Mouse (Mus musculus): ENCODE results near the gene Tbx21. TPM values are rescaled to one million over a fixed set of nuclear protein-coding genes. Genes with fewer than 3 reads are reported as not detected.

Tbx21 gene
- polyA plus RNA-seq, 1 experiment = 0.56 TPM

DNA sequence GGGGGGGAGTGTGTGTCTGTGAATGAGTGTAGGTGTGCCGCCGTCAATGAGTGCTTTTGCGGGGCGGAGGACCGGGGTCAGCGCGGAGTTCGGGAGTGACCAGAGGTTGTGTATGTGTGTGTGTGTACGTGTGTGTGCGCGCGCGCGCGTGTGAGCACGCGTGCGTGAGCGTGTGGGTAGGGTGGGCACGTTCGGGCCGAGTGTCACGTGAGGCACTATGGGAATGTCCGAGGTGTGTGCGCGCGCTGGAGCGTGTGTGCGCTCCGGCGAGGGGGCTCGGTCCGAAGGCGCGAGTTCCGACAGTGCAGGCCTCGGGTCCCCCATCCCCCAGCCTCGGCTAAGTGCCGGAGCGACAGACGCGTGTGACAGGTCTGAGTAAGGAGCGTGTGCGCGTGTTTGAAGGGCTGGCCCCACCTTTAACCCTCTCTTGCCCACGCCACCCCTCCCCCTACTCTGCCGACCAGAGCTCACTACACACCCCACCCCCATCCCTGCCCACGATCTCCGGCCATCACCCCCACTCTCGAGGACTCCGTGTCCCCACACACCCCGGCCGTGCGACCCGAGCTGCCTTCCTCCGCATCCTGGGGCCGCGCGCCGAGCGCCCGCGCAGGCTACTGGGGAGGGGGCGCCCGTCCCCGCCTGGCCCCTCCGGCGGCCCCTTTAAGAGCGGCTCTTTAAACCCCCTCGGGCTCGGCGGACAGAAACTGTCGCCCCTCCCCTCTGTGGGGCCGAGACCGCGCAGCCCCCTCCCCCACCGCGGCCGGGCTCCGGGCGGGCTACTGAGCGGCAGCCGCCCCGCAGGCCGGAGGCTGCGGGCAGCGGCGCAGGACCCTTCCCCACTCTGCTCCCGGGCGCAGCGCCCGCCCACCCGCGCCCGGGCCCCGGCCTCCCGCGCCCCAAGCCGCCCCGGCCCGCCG, 35.5 kb upstream of the Tbx21 start:
- DNase-seq = peak; percentile 65
- Histone ChIP-seq H3K36me3 (ENCODE audit: control insufficient read depth, insufficient read depth, low read length) (no peaks in the 10 kb centered on the region), H3K27me3 (replicated peaks; ENCODE audit: control insufficient read depth, insufficient read depth, low read length) (no peaks in the 10 kb centered on the region; the same call in 1 of the 2 replicates), H3K4me1 (ENCODE audit: control insufficient read depth, insufficient read depth, low read length) (no peaks in the 10 kb centered on the region), H3K4me3 (ENCODE audit: insufficient read depth, low read depth, low read length) (peak overlapping the region; percentile 77), H3K27ac (ENCODE audit: insufficient read depth, low read depth, low read length) (peak overlapping the region; percentile 83)
- WGBS = under 1% methylated on average over 86 of the region's 102 CpGs
- no peak for TF ChIP-seq POLR2A (IDR thresholded peaks at IDR 0.05; ENCODE audit: low read depth, low read length)
- no peak for TF ChIP-seq CTCF (conservative IDR thresholded peaks at IDR 0.05; ENCODE audit: insufficient read depth, insufficient read length, low read depth, low read length)

GRCm38 (mm10) chr11:97149995-97150410, 34.9 kb upstream of the Tbx21 start:
- WGBS = 7% methylated on average over 14 of the region's 14 CpGs
- no peaks in the 10 kb centered on the region; the same call in 1 of the 2 replicates for H3K27me3 ChIP-seq (replicated peaks; ENCODE audit: control insufficient read depth, insufficient read depth, low read length)
- peak overlapping the region; percentile 77 for H3K4me3 ChIP-seq (ENCODE audit: insufficient read depth, low read depth, low read length)
- H3K27ac ChIP-seq (ENCODE audit: insufficient read depth, low read depth, low read length) = peak overlapping the region; percentile 88
- TF ChIP-seq CTCF (conservative IDR thresholded peaks at IDR 0.05; ENCODE audit: insufficient read depth, insufficient read length, low read depth, low read length) = no peak
- TF ChIP-seq POLR2A (IDR thresholded peaks at IDR 0.05; ENCODE audit: low read depth, low read length) = no peak
- H3K36me3 ChIP-seq (ENCODE audit: control insufficient read depth, insufficient read depth, low read length) = no peaks in the 10 kb centered on the region
- no peaks in the 10 kb centered on the region for H3K4me1 ChIP-seq (ENCODE audit: control insufficient read depth, insufficient read depth, low read length)
- peak; percentile 92 for DNase-seq

- Histone ChIP-seq H3K27me3 (replicated peaks; ENCODE audit: control insufficient read depth, insufficient read depth, low read length) (no peaks in the 10 kb centered on the region; the same call in 1 of the 2 replicates), H3K36me3 (ENCODE audit: control insufficient read depth, insufficient read depth, low read length) (no peaks in the 10 kb centered on the region), H3K27ac (ENCODE audit: insufficient read depth, low read depth, low read length) (no peak overlapping the region), H3K4me3 (ENCODE audit: insufficient read depth, low read depth, low read length) (peak overlapping the region; percentile 57), H3K4me1 (ENCODE audit: control insufficient read depth, insufficient read depth, low read length) (no peaks in the 10 kb centered on the region)
- DNase-seq = no peak
- TF ChIP-seq POLR2A (IDR thresholded peaks at IDR 0.05; ENCODE audit: low read depth, low read length) = no peak
- TF ChIP-seq CTCF (conservative IDR thresholded peaks at IDR 0.05; ENCODE audit: insufficient read depth, insufficient read length, low read depth, low read length) = no peak
- 49% methylated on average over 9 of the region's 9 CpGs for WGBS
Observed at GRCm38 (mm10) chr11:97149026-97149425, 33.9 kb upstream of the Tbx21 start.

GRCm38 (mm10) chr11:97148591-97148990, 33.5 kb upstream of the Tbx21 start:
- TF ChIP-seq POLR2A (IDR thresholded peaks at IDR 0.05; ENCODE audit: low read depth, low read length) = no peak
- TF ChIP-seq CTCF (conservative IDR thresholded peaks at IDR 0.05; ENCODE audit: insufficient read depth, insufficient read length, low read depth, low read length) = no peak
- H3K27ac ChIP-seq (ENCODE audit: insufficient read depth, low read depth, low read length) = no peak overlapping the region
- 49% methylated on average over 12 of the region's 12 CpGs for WGBS
- H3K27me3 ChIP-seq (replicated peaks; ENCODE audit: control insufficient read depth, insufficient read depth, low read length) = no peaks in the 10 kb centered on the region; the same call in 1 of the 2 replicates
- no peak for DNase-seq
- no peaks in the 10 kb centered on the region for H3K4me1 ChIP-seq (ENCODE audit: control insufficient read depth, insufficient read depth, low read length)
- H3K36me3 ChIP-seq (ENCODE audit: control insufficient read depth, insufficient read depth, low read length) = no peaks in the 10 kb centered on the region
- peak overlapping the region; percentile 57 for H3K4me3 ChIP-seq (ENCODE audit: insufficient read depth, low read depth, low read length)

- Histone ChIP-seq H3K36me3 (ENCODE audit: control insufficient read depth, insufficient read depth, low read length) (no peaks in the 10 kb centered on the region), H3K4me1 (ENCODE audit: control insufficient read depth, insufficient read depth, low read length) (no peaks in the 10 kb centered on the region), H3K27ac (ENCODE audit: insufficient read depth, low read depth, low read length) (no peak overlapping the region), H3K27me3 (replicated peaks; ENCODE audit: control insufficient read depth, insufficient read depth, low read length) (no peaks in the 10 kb centered on the region; the same call in 1 of the 2 replicates), H3K4me3 (ENCODE audit: insufficient read depth, low read depth, low read length) (no peak overlapping the region)
- TF ChIP-seq POLR2A (IDR thresholded peaks at IDR 0.05; ENCODE audit: low read depth, low read length) (no peak), CTCF (conservative IDR thresholded peaks at IDR 0.05; ENCODE audit: insufficient read depth, insufficient read length, low read depth, low read length) (no peak)
- no peak for DNase-seq
- 93% methylated on average over 8 of the region's 8 CpGs for WGBS
Observed at GRCm38 (mm10) chr11:97147333-97147732, 32.2 kb upstream of the Tbx21 start.

- Histone ChIP-seq H3K4me3 (ENCODE audit: insufficient read depth, low read depth, low read length) (no peak overlapping the region), H3K27me3 (replicated peaks; ENCODE audit: control insufficient read depth, insufficient read depth, low read length) (no peaks in the 10 kb centered on the region; the same call in 1 of the 2 replicates), H3K27ac (ENCODE audit: insufficient read depth, low read depth, low read length) (no peak overlapping the region), H3K36me3 (ENCODE audit: control insufficient read depth, insufficient read depth, low read length) (no peaks in the 10 kb centered on the region), H3K4me1 (ENCODE audit: control insufficient read depth, insufficient read depth, low read length) (no peaks in the 10 kb centered on the region)
- TF ChIP-seq CTCF (conservative IDR thresholded peaks at IDR 0.05; ENCODE audit: insufficient read depth, insufficient read length, low read depth, low read length) (peak; percentile 89), POLR2A (IDR thresholded peaks at IDR 0.05; ENCODE audit: low read depth, low read length) (no peak)
- peak; percentile 67 for DNase-seq
- WGBS = 12% methylated on average over 8 of the region's 8 CpGs
Observed at GRCm38 (mm10) chr11:97146724-97147123, 31.6 kb upstream of the Tbx21 start.

GRCm38 (mm10) chr11:97145951-97146350, 30.8 kb upstream of the Tbx21 start:
- no peak for DNase-seq
- WGBS = 66% methylated on average over 9 of the region's 9 CpGs
- TF ChIP-seq POLR2A (IDR thresholded peaks at IDR 0.05; ENCODE audit: low read depth, low read length) (no peak), CTCF (conservative IDR thresholded peaks at IDR 0.05; ENCODE audit: insufficient read depth, insufficient read length, low read depth, low read length) (no peak)

More at GRCm38 (mm10) chr11:97145951-97146350, 30.8 kb upstream of the Tbx21 start:
- H3K27ac ChIP-seq (ENCODE audit: insufficient read depth, low read depth, low read length) = no peak overlapping the region
- H3K4me3 ChIP-seq (ENCODE audit: insufficient read depth, low read depth, low read length) = no peak overlapping the region
- H3K27me3 ChIP-seq (replicated peaks; ENCODE audit: control insufficient read depth, insufficient read depth, low read length) = no peaks in the 10 kb centered on the region; the same call in 1 of the 2 replicates
- H3K4me1 ChIP-seq (ENCODE audit: control insufficient read depth, insufficient read depth, low read length) = no peaks in the 10 kb centered on the region
- no peaks in the 10 kb centered on the region for H3K36me3 ChIP-seq (ENCODE audit: control insufficient read depth, insufficient read depth, low read length)
